Mouse (Mus musculus): ENCODE data around the gene Ubtd2. TPM values are rescaled to one million over a fixed set of nuclear protein-coding genes. Genes with fewer than 3 reads are reported as not detected.

Ubtd2 gene
- polyA plus RNA-seq, 1 experiment from 2014 or later, result 43.0 TPM

- H3K4me3 ChIP-seq (ENCODE audit: low read depth, low read length), result no peak overlapping the region
- no peaks in the 10 kb centered on the region for H3K27me3 ChIP-seq (ENCODE audit: control insufficient read depth, insufficient read depth, low read depth, low read length)
- no peak overlapping the region for H3K27ac ChIP-seq (ENCODE audit: low read length)
- ATAC-seq, result no peak
- WGBS, result 77% methylated on average over 6 of the region's 6 CpGs
- H3K36me3 ChIP-seq (ENCODE audit: control insufficient read depth, insufficient read depth, low read length), result no peaks in the 10 kb centered on the region
- no peak overlapping the region for H3K9ac ChIP-seq (ENCODE audit: low read depth, low read length)
- no peaks in the 10 kb centered on the region for H3K4me1 ChIP-seq (ENCODE audit: control insufficient read depth, insufficient read depth, low read length)
- H3K4me2 ChIP-seq (ENCODE audit: low read length), result no peak overlapping the region
- no peaks in the 10 kb centered on the region for H3K9me3 ChIP-seq (replicated peaks; ENCODE audit: control insufficient read depth, low read length, poor library complexity, severe bottlenecking)
Observed at GRCm38 (mm10) chr11:32435410-32436060, 19.6 kb upstream of the Ubtd2 start.

GRCm38 (mm10) chr11:32442576-32442975, 12.6 kb upstream of the Ubtd2 start:
- no peak overlapping the region for H3K4me2 ChIP-seq (ENCODE audit: low read length)
- no peak overlapping the region for H3K27ac ChIP-seq (ENCODE audit: low read length)
- no peak for ATAC-seq
- H3K9me3 ChIP-seq (replicated peaks; ENCODE audit: control insufficient read depth, low read length, poor library complexity, severe bottlenecking), result no peaks in the 10 kb centered on the region
- no peaks in the 10 kb centered on the region for H3K27me3 ChIP-seq (ENCODE audit: control insufficient read depth, insufficient read depth, low read depth, low read length)
- H3K4me1 ChIP-seq (ENCODE audit: control insufficient read depth, insufficient read depth, low read length), result no peaks in the 10 kb centered on the region
- H3K9ac ChIP-seq (ENCODE audit: low read depth, low read length), result no peak overlapping the region
- WGBS, result 74% methylated on average over 3 of the region's 3 CpGs
- no peak overlapping the region for H3K4me3 ChIP-seq (ENCODE audit: low read depth, low read length)
- no peaks in the 10 kb centered on the region for H3K36me3 ChIP-seq (ENCODE audit: control insufficient read depth, insufficient read depth, low read length)

- Histone ChIP-seq H3K27me3 (ENCODE audit: control insufficient read depth, insufficient read depth, low read depth, low read length) (no peaks in the 10 kb centered on the region), H3K9ac (ENCODE audit: low read depth, low read length) (no peak overlapping the region), H3K4me2 (ENCODE audit: low read length) (no peak overlapping the region), H3K4me3 (ENCODE audit: low read depth, low read length) (no peak overlapping the region), H3K9me3 (replicated peaks; ENCODE audit: control insufficient read depth, low read length, poor library complexity, severe bottlenecking) (no peaks in the 10 kb centered on the region), H3K36me3 (ENCODE audit: control insufficient read depth, insufficient read depth, low read length) (no peaks in the 10 kb centered on the region), H3K27ac (ENCODE audit: low read length) (no peak overlapping the region), H3K4me1 (ENCODE audit: control insufficient read depth, insufficient read depth, low read length) (no peaks in the 10 kb centered on the region)
- 3% methylated on average over 1 of the region's 1 CpGs for WGBS
- ATAC-seq, result no peak
Observed at GRCm38 (mm10) chr11:32444266-32444665, 10.9 kb upstream of the Ubtd2 start.

- Histone ChIP-seq H3K9ac (ENCODE audit: low read depth, low read length) (no peak overlapping the region), H3K9me3 (replicated peaks; ENCODE audit: control insufficient read depth, low read length, poor library complexity, severe bottlenecking) (no peaks in the 10 kb centered on the region), H3K4me2 (ENCODE audit: low read length) (no peak overlapping the region), H3K4me1 (ENCODE audit: control insufficient read depth, insufficient read depth, low read length) (no peaks in the 10 kb centered on the region), H3K36me3 (ENCODE audit: control insufficient read depth, insufficient read depth, low read length) (no peaks in the 10 kb centered on the region), H3K27ac (ENCODE audit: low read length) (no peak overlapping the region), H3K27me3 (ENCODE audit: control insufficient read depth, insufficient read depth, low read depth, low read length) (no peaks in the 10 kb centered on the region), H3K4me3 (ENCODE audit: low read depth, low read length) (no peak overlapping the region)
- 79% methylated on average over 1 of the region's 1 CpGs for WGBS
- no peak for ATAC-seq
Observed at GRCm38 (mm10) chr11:32445135-32445534, 10.0 kb upstream of the Ubtd2 start.

GRCm38 (mm10) chr11:32445637-32446226, 9.4 kb upstream of the Ubtd2 start:
- Histone ChIP-seq H3K27ac (ENCODE audit: low read length) (no peak overlapping the region), H3K4me2 (ENCODE audit: low read length) (no peak overlapping the region), H3K36me3 (ENCODE audit: control insufficient read depth, insufficient read depth, low read length) (no peaks in the 10 kb centered on the region), H3K4me3 (ENCODE audit: low read depth, low read length) (no peak overlapping the region), H3K9ac (ENCODE audit: low read depth, low read length) (no peak overlapping the region), H3K4me1 (ENCODE audit: control insufficient read depth, insufficient read depth, low read length) (no peaks in the 10 kb centered on the region), H3K9me3 (replicated peaks; ENCODE audit: control insufficient read depth, low read length, poor library complexity, severe bottlenecking) (no peaks in the 10 kb centered on the region), H3K27me3 (ENCODE audit: control insufficient read depth, insufficient read depth, low read depth, low read length) (no peaks in the 10 kb centered on the region)
- 83% methylated on average over 6 of the region's 6 CpGs for WGBS
- no peak for ATAC-seq

GRCm38 (mm10) chr11:32450216-32450615, 5.0 kb upstream of the Ubtd2 start:
- WGBS, result 5% methylated on average over 1 of the region's 1 CpGs
- Histone ChIP-seq H3K4me2 (ENCODE audit: low read length) (no peak overlapping the region), H3K4me3 (ENCODE audit: low read depth, low read length) (no peak overlapping the region), H3K27ac (ENCODE audit: low read length) (no peak overlapping the region), H3K9me3 (replicated peaks; ENCODE audit: control insufficient read depth, low read length, poor library complexity, severe bottlenecking) (no peaks in the 10 kb centered on the region), H3K4me1 (ENCODE audit: control insufficient read depth, insufficient read depth, low read length) (peaks cover 5% of the 10 kb centered on the region), H3K36me3 (ENCODE audit: control insufficient read depth, insufficient read depth, low read length) (no peaks in the 10 kb centered on the region), H3K27me3 (ENCODE audit: control insufficient read depth, insufficient read depth, low read depth, low read length) (no peaks in the 10 kb centered on the region), H3K9ac (ENCODE audit: low read depth, low read length) (no peak overlapping the region)
- no peak for ATAC-seq

GRCm38 (mm10) chr11:32451306-32451705, 3.9 kb upstream of the Ubtd2 start:
- no peaks in the 10 kb centered on the region for H3K9me3 ChIP-seq (replicated peaks; ENCODE audit: control insufficient read depth, low read length, poor library complexity, severe bottlenecking)
- H3K27ac ChIP-seq (ENCODE audit: low read length), result no peak overlapping the region
- H3K4me1 ChIP-seq (ENCODE audit: control insufficient read depth, insufficient read depth, low read length), result peaks cover 9% of the 10 kb centered on the region
- ATAC-seq, result no peak
- no peaks in the 10 kb centered on the region for H3K36me3 ChIP-seq (ENCODE audit: control insufficient read depth, insufficient read depth, low read length)
- H3K4me2 ChIP-seq (ENCODE audit: low read length), result no peak overlapping the region
- no peak overlapping the region for H3K9ac ChIP-seq (ENCODE audit: low read depth, low read length)
- WGBS, result 91% methylated on average over 6 of the region's 6 CpGs
- no peak overlapping the region for H3K4me3 ChIP-seq (ENCODE audit: low read depth, low read length)
- H3K27me3 ChIP-seq (ENCODE audit: control insufficient read depth, insufficient read depth, low read depth, low read length), result no peaks in the 10 kb centered on the region

GRCm38 (mm10) chr11:32452745-32453144, 2.4 kb upstream of the Ubtd2 start:
- Histone ChIP-seq H3K9ac (ENCODE audit: low read depth, low read length) (no peak overlapping the region), H3K27me3 (ENCODE audit: control insufficient read depth, insufficient read depth, low read depth, low read length) (no peaks in the 10 kb centered on the region), H3K4me3 (ENCODE audit: low read depth, low read length) (no peak overlapping the region), H3K4me2 (ENCODE audit: low read length) (no peak overlapping the region), H3K36me3 (ENCODE audit: control insufficient read depth, insufficient read depth, low read length) (no peaks in the 10 kb centered on the region), H3K4me1 (ENCODE audit: control insufficient read depth, insufficient read depth, low read length) (peaks cover 19% of the 10 kb centered on the region), H3K9me3 (replicated peaks; ENCODE audit: control insufficient read depth, low read length, poor library complexity, severe bottlenecking) (no peaks in the 10 kb centered on the region), H3K27ac (ENCODE audit: low read length) (no peak overlapping the region)
- ATAC-seq, result no peak
- 95% methylated on average over 4 of the region's 4 CpGs for WGBS

- Histone ChIP-seq H3K4me2 (ENCODE audit: low read length) (no peak overlapping the region), H3K27me3 (ENCODE audit: control insufficient read depth, insufficient read depth, low read depth, low read length) (no peaks in the 10 kb centered on the region), H3K9ac (ENCODE audit: low read depth, low read length) (no peak overlapping the region), H3K36me3 (ENCODE audit: control insufficient read depth, insufficient read depth, low read length) (no peaks in the 10 kb centered on the region), H3K4me1 (ENCODE audit: control insufficient read depth, insufficient read depth, low read length) (peaks cover 19% of the 10 kb centered on the region), H3K9me3 (replicated peaks; ENCODE audit: control insufficient read depth, low read length, poor library complexity, severe bottlenecking) (no peaks in the 10 kb centered on the region), H3K27ac (ENCODE audit: low read length) (peak overlapping the region; percentile 45; the same call in 1 of the 2 replicates), H3K4me3 (ENCODE audit: low read depth, low read length) (no peak overlapping the region)
- WGBS, result 31% methylated on average over 8 of the region's 8 CpGs
- no peak for ATAC-seq
Observed at GRCm38 (mm10) chr11:32453353-32453915, 1.7 kb upstream of the Ubtd2 start.

Data from midbrain, embryonic 16.5 days (tissue).